ENCODE assay signal across 12 mouse cellular contexts in genomic region chr5:118706009-118706408, GRCm38 (mm10).
DNase-seq lines count a peak whose midpoint lies in the region; ATAC-seq and TF ChIP-seq lines count a peak whose summit lies in the region.
"Had no signal": no experiment of that assay in that cellular context is flagged by ENCODE, and none has a peak within 500 bp of the region (broad histone marks: within the 10 kb centered on the region; RNA-seq: fewer than 3 reads in every experiment).

No protein-coding gene starts in this region.

- no peaks in the 10 kb centered on the region for H3K36me3 ChIP-seq in midbrain, embryonic 13.5 days
- H3K36me3 ChIP-seq in midbrain, embryonic 10.5 days, result no peaks in the 10 kb centered on the region
- H3K36me3 ChIP-seq in forebrain, postnatal 0 days (ENCODE audit: insufficient read depth), result no peaks in the 10 kb centered on the region
- H3K36me3 ChIP-seq in heart, embryonic 10.5 days, result no peaks in the 10 kb centered on the region
- H3K36me3 ChIP-seq: kidney, embryonic 15.5 days; limb, embryonic 15.5 days had no signal

- H3K4me3 ChIP-seq in midbrain, embryonic 13.5 days (replicated peaks), result no peak overlapping the region
- H3K4me3 ChIP-seq in midbrain, embryonic 10.5 days, result no peak overlapping the region
- no peak overlapping the region for H3K4me3 ChIP-seq in forebrain, postnatal 0 days (ENCODE audit: low read depth, low read length)
- no peak overlapping the region for H3K4me3 ChIP-seq in heart, embryonic 10.5 days
- H3K4me3 ChIP-seq: kidney, embryonic 15.5 days; limb, embryonic 15.5 days had no signal

- no peaks in the 10 kb centered on the region for H3K27me3 ChIP-seq in midbrain, embryonic 13.5 days
- H3K27me3 ChIP-seq in midbrain, embryonic 10.5 days (ENCODE audit: low read depth, poor library complexity, severe bottlenecking), result no peaks in the 10 kb centered on the region
- H3K27me3 ChIP-seq in forebrain, postnatal 0 days (ENCODE audit: insufficient read depth, low read length), result no peaks in the 10 kb centered on the region
- no peaks in the 10 kb centered on the region for H3K27me3 ChIP-seq in heart, embryonic 10.5 days (ENCODE audit: insufficient read depth, poor library complexity, severe bottlenecking)
- H3K27me3 ChIP-seq: kidney, embryonic 15.5 days; limb, embryonic 15.5 days had no signal

- H3K9me3 ChIP-seq in midbrain, embryonic 13.5 days, result no peaks in the 10 kb centered on the region
- no peaks in the 10 kb centered on the region for H3K9me3 ChIP-seq in midbrain, embryonic 10.5 days (replicated peaks)
- no peaks in the 10 kb centered on the region for H3K9me3 ChIP-seq in forebrain, postnatal 0 days (ENCODE audit: low read length)
- H3K9me3 ChIP-seq in heart, embryonic 10.5 days, result no peaks in the 10 kb centered on the region
- H3K9me3 ChIP-seq: kidney, embryonic 15.5 days; limb, embryonic 15.5 days had no signal

- no peak for TF ChIP-seq CTCF in forebrain, postnatal 0 days (IDR thresholded peaks at IDR 0.05; ENCODE audit: low read depth)

- peak; percentile 29; the same call in 1 of the 2 replicates for ATAC-seq in midbrain, embryonic 13.5 days
- peak; percentile 30; the same call in 1 of the 2 replicates for ATAC-seq in forebrain, postnatal 0 days

- peak; percentile 48 for DNase-seq in cerebellum, adult 11-12 months
- DNase-seq in cerebellum, adult 11 months, result no peak
- DNase-seq in midbrain, embryonic 10.5 days (ENCODE audit: low spot score), result no peak
- DNase-seq in forebrain, postnatal 0 days, result peak; percentile 66
- peak; percentile 91 for DNase-seq in retina, postnatal 1 day
- no peak for DNase-seq in heart, embryonic 10.5 days (ENCODE audit: low spot score)
- no peak for DNase-seq in layer of hippocampus, adult 8-10 months (ENCODE audit: low spot score in 2 of 2)
- DNase-seq: heart, postnatal 14 days had no signal

- 38% methylated on average over 6 of the region's 6 CpGs for WGBS in midbrain, embryonic 13.5 days
- 81% methylated on average over 6 of the region's 6 CpGs for WGBS in midbrain, embryonic 10.5 days
- 8% methylated on average over 6 of the region's 6 CpGs for WGBS in forebrain, postnatal 0 days
- WGBS in heart, embryonic 10.5 days, result 75% methylated on average over 6 of the region's 6 CpGs

- no peak overlapping the region; the same call in 1 of the 2 replicates for H3K9ac ChIP-seq in midbrain, embryonic 13.5 days (replicated peaks)
- H3K9ac ChIP-seq in forebrain, postnatal 0 days, result no peak overlapping the region; the same call in 1 of the 2 replicates
- H3K9ac ChIP-seq: kidney, embryonic 15.5 days; limb, embryonic 15.5 days had no signal

- H3K4me2 ChIP-seq in midbrain, embryonic 13.5 days (replicated peaks), result no peak overlapping the region; the same call in 1 of the 2 replicates
- H3K4me2 ChIP-seq in forebrain, postnatal 0 days (ENCODE audit: low read depth), result no peak overlapping the region
- H3K4me2 ChIP-seq: kidney, embryonic 15.5 days; limb, embryonic 15.5 days had no signal

- H3K27ac ChIP-seq in midbrain, embryonic 13.5 days, result peak overlapping the region; percentile 46
- H3K27ac ChIP-seq in midbrain, embryonic 10.5 days (replicated peaks), result no peak overlapping the region
- H3K27ac ChIP-seq in forebrain, postnatal 0 days (ENCODE audit: low read depth, low read length), result peak overlapping the region; percentile 54
- no peak overlapping the region for H3K27ac ChIP-seq in heart, embryonic 10.5 days
- H3K27ac ChIP-seq: kidney, embryonic 15.5 days; limb, embryonic 15.5 days; stomach, postnatal 0 days had no signal

- peaks cover 94% of the 10 kb centered on the region for H3K4me1 ChIP-seq in midbrain, embryonic 13.5 days (replicated peaks)
- H3K4me1 ChIP-seq in midbrain, embryonic 10.5 days, result peaks cover 86% of the 10 kb centered on the region
- peaks cover 26% of the 10 kb centered on the region for H3K4me1 ChIP-seq in forebrain, postnatal 0 days (ENCODE audit: insufficient read depth)
- H3K4me1 ChIP-seq in heart, embryonic 10.5 days, result peaks cover 74% of the 10 kb centered on the region

Comparison
In these comparisons a context has a peak if more than half of its experiments do, and no peak if none do; other contexts are left out.
1. DNase-seq: peak in cerebellum, adult 11-12 months (single experiment), forebrain, postnatal 0 days (single experiment) and retina, postnatal 1 day (single experiment); none in cerebellum, adult 11 months (single experiment), midbrain, embryonic 10.5 days (single experiment), heart, embryonic 10.5 days (single experiment) and layer of hippocampus, adult 8-10 months (0 of 2).
2. H3K27ac ChIP-seq: peak in midbrain, embryonic 13.5 days (single experiment) and forebrain, postnatal 0 days (single experiment); none in midbrain, embryonic 10.5 days (single experiment) and heart, embryonic 10.5 days (single experiment).